Mouse (Mus musculus): ENCODE results near the gene Cer1. TPM values are rescaled to one million over a fixed set of nuclear protein-coding genes. Genes with fewer than 3 reads are reported as not detected.

The Cer1 gene
- total RNA-seq, 1 experiment, result not detected

- H3K4me3 ChIP-seq (ENCODE audit: insufficient read depth in 1 of 2, low read depth in 1 of 2, low read length in 2 of 2, poor library complexity in 1 of 2, severe bottlenecking in 1 of 2), result no peak overlapping the region
- no peak for DNase-seq (ENCODE audit: low read depth, low spot score)
- no peak overlapping the region for H3K27ac ChIP-seq (ENCODE audit: insufficient read depth, low read depth, low read length, poor library complexity, severe bottlenecking)
- H3K9me3 ChIP-seq (ENCODE audit: control insufficient read depth, insufficient read depth, low read depth, low read length), result no peaks in the 10 kb centered on the region
- H3K36me3 ChIP-seq (ENCODE audit: control insufficient read depth, insufficient read depth, low read length, poor library complexity, severe bottlenecking), result no peaks in the 10 kb centered on the region
- no peak overlapping the region for H3K9ac ChIP-seq (ENCODE audit: insufficient read depth, low read depth, low read length, poor library complexity, severe bottlenecking)
- in situ Hi-C loops (cut with MboI; ENCODE audit: low sequenced_read_pairs in 2 of 2, unreplicated experiment in 2 of 2), result no loop called here
- H3K4me1 ChIP-seq (ENCODE audit: control insufficient read depth in 2 of 2, insufficient read depth in 2 of 2, low read length in 2 of 2, poor library complexity in 1 of 2), result no peaks in the 10 kb centered on the region
- TF ChIP-seq CHD2 (IDR thresholded peaks at IDR 0.05; ENCODE audit: low read depth, low read length) (no peak), ZNF384 (IDR thresholded peaks at IDR 0.05; ENCODE audit: low read depth, low read length) (no peak), HCFC1 (IDR thresholded peaks at IDR 0.05; ENCODE audit: borderline replicate concordance, insufficient read depth, low read length) (no peak), ZC3H11A (IDR thresholded peaks at IDR 0.05; ENCODE audit: borderline replicate concordance, low read depth, low read length) (no peak), MAFK (IDR thresholded peaks at IDR 0.05; ENCODE audit: insufficient read depth, low read depth, low read length) (no peak)
These were observed 10.2 kb downstream of the Cer1 start for GRCm38 (mm10) chr4:82874791-82875190.

GRCm38 (mm10) chr4:82872548-82872947, 12.4 kb downstream of the Cer1 start:
- Histone ChIP-seq H3K9me3 (ENCODE audit: control insufficient read depth, insufficient read depth, low read depth, low read length) (no peaks in the 10 kb centered on the region), H3K36me3 (ENCODE audit: control insufficient read depth, insufficient read depth, low read length, poor library complexity, severe bottlenecking) (no peaks in the 10 kb centered on the region), H3K27ac (ENCODE audit: insufficient read depth, low read depth, low read length, poor library complexity, severe bottlenecking) (no peak overlapping the region), H3K9ac (ENCODE audit: insufficient read depth, low read depth, low read length, poor library complexity, severe bottlenecking) (no peak overlapping the region), H3K4me1 (ENCODE audit: control insufficient read depth in 2 of 2, insufficient read depth in 2 of 2, low read length in 2 of 2, poor library complexity in 1 of 2) (no peaks in the 10 kb centered on the region), H3K4me3 (ENCODE audit: insufficient read depth in 1 of 2, low read depth in 1 of 2, low read length in 2 of 2, poor library complexity in 1 of 2, severe bottlenecking in 1 of 2) (no peak overlapping the region)
- DNase-seq (ENCODE audit: low read depth, low spot score), result no peak
- TF ChIP-seq ZC3H11A (IDR thresholded peaks at IDR 0.05; ENCODE audit: borderline replicate concordance, low read depth, low read length) (no peak), ZNF384 (IDR thresholded peaks at IDR 0.05; ENCODE audit: low read depth, low read length) (no peak), MAFK (IDR thresholded peaks at IDR 0.05; ENCODE audit: insufficient read depth, low read depth, low read length) (no peak), CHD2 (IDR thresholded peaks at IDR 0.05; ENCODE audit: low read depth, low read length) (no peak), HCFC1 (IDR thresholded peaks at IDR 0.05; ENCODE audit: borderline replicate concordance, insufficient read depth, low read length) (no peak)
- in situ Hi-C loops (cut with MboI; ENCODE audit: low sequenced_read_pairs in 2 of 2, unreplicated experiment in 2 of 2), result no loop called here

GRCm38 (mm10) chr4:82872121-82872520, 12.8 kb downstream of the Cer1 start:
- TF ChIP-seq ZNF384 (IDR thresholded peaks at IDR 0.05; ENCODE audit: low read depth, low read length), result no peak
- TF ChIP-seq CHD2 (IDR thresholded peaks at IDR 0.05; ENCODE audit: low read depth, low read length), result no peak
- no peak for TF ChIP-seq HCFC1 (IDR thresholded peaks at IDR 0.05; ENCODE audit: borderline replicate concordance, insufficient read depth, low read length)
- Histone ChIP-seq H3K36me3 (ENCODE audit: control insufficient read depth, insufficient read depth, low read length, poor library complexity, severe bottlenecking) (no peaks in the 10 kb centered on the region), H3K9me3 (ENCODE audit: control insufficient read depth, insufficient read depth, low read depth, low read length) (no peaks in the 10 kb centered on the region), H3K27ac (ENCODE audit: insufficient read depth, low read depth, low read length, poor library complexity, severe bottlenecking) (no peak overlapping the region), H3K4me3 (ENCODE audit: insufficient read depth in 1 of 2, low read depth in 1 of 2, low read length in 2 of 2, poor library complexity in 1 of 2, severe bottlenecking in 1 of 2) (no peak overlapping the region), H3K4me1 (ENCODE audit: control insufficient read depth in 2 of 2, insufficient read depth in 2 of 2, low read length in 2 of 2, poor library complexity in 1 of 2) (no peaks in the 10 kb centered on the region), H3K9ac (ENCODE audit: insufficient read depth, low read depth, low read length, poor library complexity, severe bottlenecking) (no peak overlapping the region)
- DNase-seq (ENCODE audit: low read depth, low spot score), result no peak
- in situ Hi-C loops (cut with MboI; ENCODE audit: low sequenced_read_pairs in 2 of 2, unreplicated experiment in 2 of 2), result no loop called here

GRCm38 (mm10) chr4:82870931-82871330, 14.0 kb downstream of the Cer1 start:
- Histone ChIP-seq H3K4me3 (ENCODE audit: insufficient read depth in 1 of 2, low read depth in 1 of 2, low read length in 2 of 2, poor library complexity in 1 of 2, severe bottlenecking in 1 of 2) (no peak overlapping the region), H3K27ac (ENCODE audit: insufficient read depth, low read depth, low read length, poor library complexity, severe bottlenecking) (no peak overlapping the region), H3K9me3 (ENCODE audit: control insufficient read depth, insufficient read depth, low read depth, low read length) (no peaks in the 10 kb centered on the region), H3K36me3 (ENCODE audit: control insufficient read depth, insufficient read depth, low read length, poor library complexity, severe bottlenecking) (no peaks in the 10 kb centered on the region), H3K9ac (ENCODE audit: insufficient read depth, low read depth, low read length, poor library complexity, severe bottlenecking) (no peak overlapping the region), H3K4me1 (ENCODE audit: control insufficient read depth in 2 of 2, insufficient read depth in 2 of 2, low read length in 2 of 2, poor library complexity in 1 of 2) (no peaks in the 10 kb centered on the region)
- in situ Hi-C loops (cut with MboI; ENCODE audit: low sequenced_read_pairs in 2 of 2, unreplicated experiment in 2 of 2), result no loop called here
- no peak for TF ChIP-seq MAFK (IDR thresholded peaks at IDR 0.05; ENCODE audit: insufficient read depth, low read depth, low read length)
- TF ChIP-seq HCFC1 (IDR thresholded peaks at IDR 0.05; ENCODE audit: borderline replicate concordance, insufficient read depth, low read length), result no peak
- TF ChIP-seq CHD2 (IDR thresholded peaks at IDR 0.05; ENCODE audit: low read depth, low read length), result no peak
- no peak for TF ChIP-seq ZC3H11A (IDR thresholded peaks at IDR 0.05; ENCODE audit: borderline replicate concordance, low read depth, low read length)
- TF ChIP-seq ZNF384 (IDR thresholded peaks at IDR 0.05; ENCODE audit: low read depth, low read length), result no peak
- no peak for DNase-seq (ENCODE audit: low read depth, low spot score)

Data from ES-E14 (cell line).